Mouse (Mus musculus) neutrophil, adult 5-6 weeks (primary cell): ENCODE data around the gene Lhfp. TPM values are rescaled to one million over a fixed set of nuclear protein-coding genes. Genes with fewer than 3 reads are reported as not detected.
A peak's percentile ranks its signal among the peaks of the same experiment; 100 is the strongest.

Experiments
- ATAC-seq: fragments of 151-379, 151-347 bp; 2 replicates; pipeline ENCODE4 v1.8.0; 2017; ENCODE audit warnings: mild to moderate bottlenecking, moderate TSS enrichment; ENCODE audit not compliant: insufficient number of reproducible peaks, poor library complexity, low FRiP score, severe bottlenecking; ENCODE audit errors: extremely low read depth
- total RNA-seq: library from RNA; stranded (forward); fragments of 200-1000 nt; gene quantifications from 2 replicates; pipeline ENCODE4 v1.2.3, GENCODE M21; 2017

Lhfp gene
- 1.5 and 1.7 TPM in 2 replicates for total RNA-seq

DNA sequence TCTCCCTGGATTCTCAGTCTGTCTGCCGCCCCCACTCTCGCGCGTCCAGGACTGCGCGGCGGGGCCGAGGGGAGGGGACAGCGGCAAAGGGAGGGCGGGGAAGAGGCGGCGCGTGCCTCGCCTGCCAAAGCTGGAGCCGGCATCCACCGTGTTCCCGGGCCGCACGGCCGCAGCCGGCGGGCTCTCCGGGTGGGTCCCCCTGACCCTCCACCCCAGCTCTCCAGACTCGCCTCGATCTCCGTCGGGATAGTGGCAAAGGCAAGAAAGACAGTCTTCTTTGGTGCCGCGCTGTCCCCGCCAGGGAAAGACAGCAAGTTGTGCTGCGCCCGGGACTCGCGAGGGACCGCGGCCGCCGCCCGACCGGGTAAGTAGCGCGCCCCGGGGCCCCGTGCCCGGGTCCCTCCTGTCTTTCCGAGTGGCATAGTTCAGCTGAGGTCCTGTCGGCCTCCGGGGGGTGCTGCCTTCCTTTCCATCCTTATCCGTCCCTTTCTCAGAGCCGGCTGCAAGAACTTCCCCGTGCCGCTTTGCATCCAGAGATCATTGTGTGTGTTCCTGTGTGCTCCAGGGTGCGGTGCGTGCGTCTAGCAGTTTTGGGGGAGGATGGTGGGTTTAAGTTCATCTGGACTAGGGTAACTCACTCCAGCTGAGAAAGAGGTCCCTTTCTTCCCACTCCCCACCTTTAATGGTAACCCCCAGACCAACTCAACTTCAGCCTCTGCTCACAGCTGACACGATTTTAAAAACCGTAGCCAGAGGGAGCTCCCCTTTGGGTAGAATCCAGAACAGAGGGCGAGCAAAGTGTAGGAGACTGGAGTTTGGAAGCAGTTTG lies at the start of gene Lhfp:
Gene Lhfp (plus strand): TSS at position 118 of the 829 bp plus-strand sequence.
- ATAC-seq = no peak

DNA sequence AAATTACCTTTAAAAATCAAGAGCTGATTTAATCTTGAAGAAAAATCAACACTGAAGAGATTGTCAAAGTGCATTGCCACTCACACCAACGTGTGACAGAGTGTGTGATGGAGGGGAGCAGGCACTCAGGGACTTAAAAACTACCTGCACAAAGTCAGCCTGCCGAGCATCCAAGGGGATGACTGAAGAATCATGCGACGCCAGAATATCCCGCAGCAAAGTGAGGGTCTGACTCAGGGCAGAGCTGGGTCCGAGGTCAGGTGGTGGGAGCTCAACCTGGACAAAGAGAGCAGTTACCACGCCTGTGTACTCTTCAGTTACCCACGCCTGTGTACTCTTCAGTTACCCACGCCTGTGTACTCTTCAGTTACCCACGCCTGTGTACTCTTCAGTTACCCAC lies 48.0 kb upstream of the Lhfp start:
- ATAC-seq = no peak

- ATAC-seq = no peak
Measured at GRCm38 (mm10) chr3:52994666-52995065, 46.7 kb upstream of the Lhfp start.

- ATAC-seq = no peak
Measured at GRCm38 (mm10) chr3:52996635-52997034, 44.7 kb upstream of the Lhfp start.

GRCm38 (mm10) chr3:52997381-52997780 lies 43.9 kb upstream of the Lhfp start:
- no peak for ATAC-seq

DNA sequence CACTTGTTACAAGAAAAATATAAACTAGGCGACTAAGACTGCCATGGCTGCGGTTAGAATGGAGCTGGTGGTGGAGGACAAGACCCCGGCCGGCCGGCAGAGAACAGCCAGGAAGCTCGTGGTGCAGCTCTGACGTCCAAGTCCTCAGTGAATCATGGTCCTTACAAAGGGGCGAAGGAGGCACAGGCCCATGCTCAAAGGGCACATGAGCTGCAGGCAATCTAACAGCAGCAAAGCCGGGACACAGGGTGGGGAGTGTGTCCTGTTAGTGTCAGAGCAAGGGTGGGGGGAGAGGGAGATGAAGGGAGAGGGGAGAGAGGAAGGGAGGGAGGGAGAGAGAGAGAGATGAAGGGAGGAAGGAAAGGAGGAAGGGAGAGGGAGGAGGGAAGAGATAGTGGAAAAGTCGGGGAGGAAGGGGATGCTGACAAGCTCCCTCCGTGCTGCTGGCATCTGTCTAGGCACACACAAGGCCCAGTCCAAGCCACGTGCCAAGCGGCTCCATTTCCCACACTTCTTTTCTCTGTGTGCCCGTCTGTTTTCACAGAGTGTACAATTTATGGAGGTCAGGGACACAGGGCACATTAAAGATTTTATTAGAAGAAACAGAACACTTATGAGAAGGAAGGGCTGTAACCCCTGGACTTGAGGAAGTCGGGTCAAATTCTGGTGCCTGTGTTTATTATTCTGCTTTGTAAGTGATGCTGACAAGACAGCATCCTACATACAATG lies 42.1 kb upstream of the Lhfp start:
- ATAC-seq = no peak

DNA sequence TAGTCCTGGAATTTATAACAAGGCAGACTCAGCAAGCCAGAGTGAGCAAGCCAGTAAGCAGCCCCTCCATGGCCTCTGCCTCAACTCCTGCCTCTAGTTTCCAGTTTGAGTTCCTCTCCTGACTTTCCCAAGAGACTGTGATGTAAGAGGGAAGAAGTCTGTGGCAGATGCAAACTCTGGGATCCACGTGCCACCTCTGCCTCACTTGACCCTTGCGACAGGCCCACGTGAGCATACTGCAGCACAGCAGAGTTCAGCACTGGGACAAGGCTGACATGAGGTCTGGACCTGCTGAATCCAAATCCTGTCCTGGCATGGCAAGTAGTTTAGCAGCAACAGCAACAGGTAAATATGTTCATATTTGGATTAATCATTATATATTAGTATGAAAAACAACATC lies 41.3 kb upstream of the Lhfp start:
- ATAC-seq = no peak

DNA sequence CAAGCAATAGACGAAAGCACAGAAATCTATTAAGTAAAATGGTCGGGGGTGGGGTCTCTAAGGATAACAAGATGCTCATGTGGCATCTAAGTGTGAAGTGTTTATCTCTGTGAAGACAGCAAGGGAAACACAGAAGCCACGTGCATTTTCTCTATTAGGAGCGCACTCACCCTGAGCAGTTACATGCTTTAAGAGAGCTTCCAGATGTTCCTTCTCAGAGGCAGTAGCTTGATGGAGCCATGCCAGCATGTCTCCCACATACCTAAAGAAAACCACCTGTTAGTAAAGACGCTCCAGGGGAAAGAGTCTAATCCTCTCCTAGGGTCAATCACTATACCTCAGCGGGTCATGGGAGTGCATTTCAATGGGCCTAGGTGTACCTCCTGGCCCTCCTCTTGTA lies 39.3 kb upstream of the Lhfp start:
- no peak for ATAC-seq

DNA sequence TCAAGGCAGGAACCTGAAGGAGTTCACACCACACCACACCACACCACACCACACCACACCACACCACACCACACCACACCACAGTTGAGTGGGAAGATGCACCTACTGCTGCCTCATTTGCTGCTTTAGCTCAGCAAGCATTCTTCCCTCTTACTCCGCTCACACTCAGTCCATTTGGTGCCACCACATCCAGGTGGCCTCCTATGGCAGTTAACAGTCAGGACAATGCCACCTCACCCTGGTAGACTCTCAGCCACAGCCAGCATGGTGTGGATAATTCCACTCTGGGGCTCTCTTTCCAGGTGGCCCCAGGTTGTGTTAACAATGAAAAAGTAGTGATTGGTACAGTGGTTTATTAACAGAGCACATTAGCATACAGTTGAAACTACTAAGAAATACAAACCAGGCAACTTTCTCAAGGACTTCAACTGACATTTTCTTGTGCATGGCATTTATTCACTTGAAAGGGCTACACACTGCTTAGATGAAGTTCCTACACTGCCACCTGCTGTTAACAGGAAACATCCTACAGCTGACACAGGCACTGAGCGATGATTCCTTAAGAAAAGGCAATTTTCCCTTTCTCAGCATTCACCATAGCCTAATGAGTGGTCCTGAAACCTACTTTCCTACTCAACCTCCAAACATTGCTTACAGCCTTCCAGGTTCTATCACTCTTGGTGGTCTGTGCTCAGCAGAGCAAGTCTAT lies 36.8 kb upstream of the Lhfp start:
- 0 out of 2 replicates have a peak, but pooled peaks have one; percentile 23 for ATAC-seq

DNA sequence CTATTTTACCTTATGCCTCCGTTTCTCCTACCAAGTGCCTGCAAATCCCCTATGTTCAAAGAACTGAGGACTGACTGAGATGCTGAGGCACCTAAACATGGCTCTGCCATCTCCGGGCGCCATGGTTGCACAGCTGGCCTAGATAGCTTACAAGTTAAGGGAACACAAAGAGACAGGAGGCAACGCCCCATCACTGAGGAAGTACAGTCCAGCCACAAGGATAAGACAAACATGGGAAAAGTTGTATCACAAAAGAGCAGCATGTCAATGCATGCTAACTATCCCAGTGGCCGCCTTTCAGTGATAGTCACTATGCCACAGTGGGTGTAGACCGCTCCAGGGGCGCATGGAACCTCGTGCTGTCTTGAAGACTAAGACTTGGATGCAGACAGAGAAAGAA lies 33.9 kb upstream of the Lhfp start:
- ATAC-seq = no peak

GRCm38 (mm10) chr3:53016436-53017340 lies 24.6 kb upstream of the Lhfp start, which contains the start of gene Cog6:
Gene Cog6 (minus strand): TSS chr3:53017237.
- ATAC-seq = peak; percentile 78

- no peak for ATAC-seq
Measured at GRCm38 (mm10) chr3:53027333-53027732, 14.0 kb upstream of the Lhfp start.

DNA sequence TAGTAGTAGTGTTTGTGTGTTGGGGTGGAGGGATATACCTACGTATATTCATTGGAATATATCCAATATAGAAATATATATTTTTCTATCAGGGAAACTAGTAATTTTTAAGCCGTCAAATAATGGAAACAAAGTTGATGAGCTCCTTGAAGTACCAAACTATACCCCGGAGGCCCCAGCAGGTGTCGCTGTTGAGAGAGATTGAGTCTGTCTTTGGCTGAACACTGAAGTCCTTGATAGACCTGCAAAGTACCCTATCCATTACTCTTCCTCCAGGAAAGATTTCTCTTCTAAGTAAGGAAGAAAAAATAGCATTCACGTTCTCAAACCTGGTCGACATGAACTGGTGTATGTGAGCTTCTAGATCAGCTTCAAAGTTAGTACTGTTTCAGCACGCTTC lies 12.3 kb upstream of the Lhfp start:
- peak; percentile 61; the same call in 1 of the 2 replicates for ATAC-seq

DNA sequence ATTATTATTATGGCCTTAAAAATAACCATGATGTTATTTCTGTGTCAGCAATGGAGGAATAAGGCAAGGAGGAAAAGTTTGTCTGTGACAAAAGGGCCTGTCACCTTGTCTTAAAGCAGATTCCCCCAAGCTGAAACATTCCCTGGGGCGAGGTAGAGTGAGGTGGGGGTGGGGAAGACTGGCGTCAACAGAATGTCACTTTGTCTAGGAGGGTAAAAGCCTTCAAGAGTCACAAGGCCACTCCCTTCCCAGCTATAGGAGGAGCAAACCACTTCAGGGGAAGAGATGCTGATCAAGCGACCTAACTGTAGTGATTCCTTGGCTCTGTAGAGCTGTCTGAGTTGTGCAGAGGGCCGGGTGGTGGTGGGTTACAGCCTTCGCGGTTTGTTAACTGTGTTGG lies 9.7 kb upstream of the Lhfp start:
- ATAC-seq = no peak

DNA sequence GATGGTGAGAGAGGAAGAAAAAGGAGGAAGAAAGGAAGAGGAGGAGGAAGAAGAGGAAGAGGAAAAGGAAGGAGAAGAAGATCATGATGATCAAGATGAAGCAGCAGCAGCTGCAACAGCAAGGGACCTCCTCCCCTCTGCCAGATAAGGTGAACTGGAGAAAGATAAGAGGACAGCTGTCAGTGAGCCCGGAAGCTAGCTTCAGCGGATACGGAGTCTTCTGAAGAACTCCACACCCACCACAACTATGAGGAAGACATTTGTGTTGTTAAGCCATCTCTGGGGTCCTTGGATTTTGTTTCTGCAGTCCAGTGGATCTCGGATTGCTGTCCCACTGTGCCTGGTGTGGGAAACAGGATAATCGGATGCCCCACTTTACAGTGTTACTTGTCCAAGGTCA lies 8.9 kb upstream of the Lhfp start:
- ATAC-seq = no peak

- ATAC-seq = no peak
Measured at GRCm38 (mm10) chr3:53033448-53033847, 7.9 kb upstream of the Lhfp start.

DNA sequence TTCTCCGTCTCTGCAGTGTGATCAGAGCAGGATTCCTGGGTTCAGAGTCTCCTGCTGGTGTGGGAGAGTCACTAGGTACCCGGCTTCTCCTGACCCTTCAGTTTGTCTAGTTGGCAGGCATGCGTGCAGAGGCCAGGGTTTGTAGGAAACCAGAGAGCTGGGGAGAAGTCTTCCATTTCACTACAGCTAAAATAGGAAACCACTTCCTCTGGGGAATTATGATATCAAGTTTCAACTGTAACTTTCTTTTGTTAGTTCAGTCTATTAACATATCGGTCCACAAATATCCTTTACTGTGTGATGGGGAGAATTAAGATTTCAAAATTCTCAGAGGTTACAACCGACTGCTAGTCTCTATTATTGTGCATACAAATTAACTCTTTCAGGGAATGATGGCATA lies 5.3 kb upstream of the Lhfp start:
- ATAC-seq = no peak

DNA sequence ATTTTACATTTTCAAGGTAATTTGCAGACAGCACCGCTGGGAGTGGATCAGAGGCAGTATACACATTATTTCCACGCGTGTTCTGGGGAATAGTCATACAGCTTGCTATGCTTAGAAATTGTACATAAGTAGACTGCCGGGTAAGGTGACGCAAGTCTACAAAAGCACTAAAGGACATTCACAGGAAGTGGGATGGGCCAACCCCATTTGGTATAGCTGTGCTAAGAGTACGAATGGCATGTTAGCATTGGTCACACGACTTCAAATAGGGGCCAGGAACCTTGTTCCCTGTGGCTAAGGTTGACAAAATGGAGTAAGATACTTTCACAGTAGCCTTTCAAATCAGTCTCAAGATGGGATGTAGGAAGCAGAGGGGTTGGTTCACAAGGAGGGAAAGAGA lies 4.4 kb upstream of the Lhfp start:
- no peak for ATAC-seq

GRCm38 (mm10) chr3:53038913-53039312 lies 2.4 kb upstream of the Lhfp start:
- no peak for ATAC-seq
